Mouse (Mus musculus) kidney, adult 18-20 months (tissue): Measurements from ENCODE around the gene Apoa1.

Experiments used
- DNase-seq: peaks from one replicate; pipeline ENCODE4 v3.0.0; 2021

The Apoa1 gene

GRCm38 (mm10) chr9:46215338-46216322, 12.8 kb upstream of the Apoa1 start:
- DNase-seq = no peak

- no peak for DNase-seq
These were observed 11.5 kb upstream of the Apoa1 start for GRCm38 (mm10) chr9:46216744-46217470.

- no peak for DNase-seq
These were observed 10.2 kb upstream of the Apoa1 start for GRCm38 (mm10) chr9:46218176-46218575.

- no peak for DNase-seq
These were observed 5.3 kb upstream of the Apoa1 start for GRCm38 (mm10) chr9:46223090-46223489.

GRCm38 (mm10) chr9:46224101-46224500, 4.3 kb upstream of the Apoa1 start:
- DNase-seq = no peak

- peak; percentile 49 for DNase-seq
These were observed 3.3 kb upstream of the Apoa1 start for GRCm38 (mm10) chr9:46224945-46225660.

GRCm38 (mm10) chr9:46227064-46227614, 1.2 kb upstream of the Apoa1 start:
- DNase-seq = no peak

GRCm38 (mm10) chr9:46229573-46230449, 1.4 kb downstream of the Apoa1 start:
- DNase-seq = peak; percentile 89

GRCm38 (mm10) chr9:46230450-46230975, 2.1 kb downstream of the Apoa1 start:
- no peak for DNase-seq

GRCm38 (mm10) chr9:46235196-46235595, 6.8 kb downstream of the Apoa1 start:
- DNase-seq = peak; percentile 61

- DNase-seq = no peak
These were observed 7.0 kb downstream of the Apoa1 start, which contains the start of gene Apoc3 for GRCm38 (mm10) chr9:46235596-46235648. Gene Apoc3 (minus strand): TSS chr9:46235636.

DNA sequence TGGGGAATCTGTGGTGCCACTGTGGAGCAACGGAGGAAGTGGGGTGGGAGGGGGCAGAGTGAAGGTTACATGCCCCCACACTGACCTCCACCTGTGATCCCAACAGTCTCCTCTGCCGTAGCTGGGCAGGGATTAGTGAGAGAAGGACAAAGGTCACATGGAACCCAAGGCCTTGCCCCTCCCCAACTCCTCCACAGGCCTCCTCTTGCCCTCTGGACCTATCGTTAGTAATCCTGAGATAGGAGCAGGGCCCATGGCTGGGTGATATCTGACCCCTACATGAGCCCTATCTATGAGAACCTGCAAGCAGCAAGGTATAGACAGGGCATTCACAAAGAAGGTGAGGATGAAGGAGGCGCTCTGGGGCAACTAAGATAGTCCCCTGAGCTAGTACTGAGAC, 7.3 kb downstream of the Apoa1 start:
- DNase-seq = peak; percentile 45

DNA sequence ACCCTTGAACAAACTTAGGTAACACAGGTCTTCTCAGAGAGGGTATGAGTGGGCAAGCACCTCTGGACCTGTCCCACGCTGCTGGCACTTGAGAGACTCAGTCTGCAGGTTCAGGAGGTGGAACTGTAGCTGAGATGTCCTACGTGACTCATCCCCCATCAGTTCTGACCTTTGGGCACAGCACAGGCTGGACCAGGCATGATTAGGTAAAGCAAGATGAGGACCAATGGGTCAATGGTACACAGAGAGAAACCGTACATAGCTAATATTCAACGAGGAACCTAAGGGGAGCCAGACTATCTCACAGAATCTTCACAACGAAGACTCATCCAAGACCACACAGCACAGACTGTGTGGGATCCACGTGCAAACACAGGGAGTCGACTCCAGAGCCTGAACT, 10.5 kb downstream of the Apoa1 start:
- no peak for DNase-seq

DNA sequence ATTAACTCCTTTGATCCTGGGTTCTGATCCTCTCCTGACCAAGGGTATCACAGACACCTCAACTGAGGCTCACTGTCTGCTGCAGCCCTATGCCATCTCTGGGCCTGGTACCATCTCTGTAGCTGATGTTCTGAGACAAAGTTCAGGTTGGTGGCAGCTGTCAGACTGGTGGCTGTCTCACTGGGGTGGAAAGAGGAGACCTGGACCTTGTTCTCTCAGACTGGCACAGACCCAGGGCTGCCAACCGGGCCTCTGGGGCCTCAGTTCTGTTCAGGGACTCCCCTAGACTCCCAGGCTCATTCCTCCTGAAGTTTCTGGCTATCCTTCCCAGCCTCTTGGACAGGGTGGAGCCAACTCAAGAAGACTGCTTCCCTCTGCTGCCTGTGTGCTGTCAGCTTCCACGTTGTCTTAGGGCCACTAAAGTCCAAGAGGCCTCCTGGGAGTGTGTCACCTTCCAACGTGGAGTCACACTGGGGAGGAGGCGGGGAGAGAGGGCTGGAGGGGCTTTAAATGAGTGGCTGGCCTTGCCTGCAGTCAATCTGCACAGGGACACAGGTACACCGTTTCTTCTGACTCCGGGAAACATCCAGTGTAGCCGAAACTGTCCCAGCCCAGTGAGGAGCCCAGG, 12.3 kb downstream of the Apoa1 start, which contains the start of gene Apoa4:
Apoa4 (plus strand) TSS at position 171 of the 628 bp plus-strand sequence.
- DNase-seq = peak; percentile 46

DNA sequence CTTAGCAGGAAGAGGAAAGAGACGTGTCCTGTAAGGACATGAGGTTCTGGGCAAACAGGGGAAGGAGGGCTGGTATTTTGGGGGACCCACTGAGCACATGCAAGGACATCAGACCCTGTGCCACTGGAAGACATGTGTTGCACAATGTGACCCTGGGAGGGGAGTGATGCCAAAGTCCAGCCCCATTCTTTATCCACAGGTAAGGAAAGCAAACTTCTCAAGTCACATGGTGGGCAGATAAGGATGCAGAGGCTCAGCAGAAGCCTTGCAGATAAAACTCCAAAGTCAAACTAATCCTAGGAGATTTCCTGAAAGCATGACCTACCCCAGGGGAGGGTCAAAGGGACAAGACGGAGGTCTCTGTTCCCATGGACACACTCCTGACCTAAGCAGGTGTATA, 13.4 kb downstream of the Apoa1 start:
- no peak for DNase-seq

- no peak for DNase-seq
These were observed 14.7 kb downstream of the Apoa1 start for GRCm38 (mm10) chr9:46243122-46243521.

GRCm38 (mm10) chr9:46243584-46243983, 15.2 kb downstream of the Apoa1 start:
- DNase-seq = no peak

DNA sequence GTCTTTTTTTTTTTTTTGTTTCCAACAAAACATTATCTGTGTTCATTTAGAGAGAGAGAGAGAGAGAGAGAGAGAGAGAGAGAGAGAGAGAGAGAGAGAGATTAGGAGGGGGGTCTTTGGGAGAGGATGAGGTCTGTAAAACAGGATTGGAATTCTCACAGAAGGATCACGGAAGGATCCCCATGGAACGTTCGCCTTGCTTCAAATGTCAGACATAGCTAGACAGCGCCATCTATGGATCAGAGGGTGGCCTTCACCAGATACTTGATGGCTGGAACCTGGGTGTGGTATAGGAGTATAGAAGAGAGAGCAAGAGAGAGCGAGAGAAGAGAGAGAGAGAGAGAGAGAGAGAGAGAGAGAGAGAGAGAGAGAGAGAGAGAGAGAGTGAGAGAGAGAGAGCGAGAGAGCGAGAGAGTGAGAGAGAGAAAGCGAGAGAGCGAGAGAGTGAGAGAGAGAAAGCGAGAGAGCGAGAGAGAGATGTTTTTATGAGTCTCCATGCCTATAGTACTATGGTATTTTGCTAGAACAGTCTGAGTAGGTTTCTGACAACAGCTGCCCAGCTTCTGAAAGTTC, 18.5 kb downstream of the Apoa1 start:
- peak; percentile 66 for DNase-seq

DNA sequence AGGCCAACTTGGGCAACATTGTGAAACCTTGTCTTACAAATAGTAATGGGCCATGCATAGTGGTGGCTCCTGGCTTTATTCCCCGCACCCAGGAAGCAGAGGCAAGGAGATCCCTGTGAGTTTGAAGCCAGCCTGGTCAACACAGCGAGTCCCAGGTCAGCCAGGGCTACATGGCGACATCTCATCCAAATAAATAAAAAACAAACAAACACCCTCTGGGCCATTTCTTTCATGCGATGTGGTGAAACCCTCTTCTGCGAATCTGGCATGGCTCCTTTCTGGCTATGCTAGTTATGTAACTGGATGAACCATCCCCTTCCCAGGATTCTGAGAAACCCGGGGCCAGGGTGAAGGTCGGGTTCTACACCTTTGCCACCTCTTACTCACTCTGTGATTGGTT, 27.8 kb downstream of the Apoa1 start:
- no peak for DNase-seq

DNA sequence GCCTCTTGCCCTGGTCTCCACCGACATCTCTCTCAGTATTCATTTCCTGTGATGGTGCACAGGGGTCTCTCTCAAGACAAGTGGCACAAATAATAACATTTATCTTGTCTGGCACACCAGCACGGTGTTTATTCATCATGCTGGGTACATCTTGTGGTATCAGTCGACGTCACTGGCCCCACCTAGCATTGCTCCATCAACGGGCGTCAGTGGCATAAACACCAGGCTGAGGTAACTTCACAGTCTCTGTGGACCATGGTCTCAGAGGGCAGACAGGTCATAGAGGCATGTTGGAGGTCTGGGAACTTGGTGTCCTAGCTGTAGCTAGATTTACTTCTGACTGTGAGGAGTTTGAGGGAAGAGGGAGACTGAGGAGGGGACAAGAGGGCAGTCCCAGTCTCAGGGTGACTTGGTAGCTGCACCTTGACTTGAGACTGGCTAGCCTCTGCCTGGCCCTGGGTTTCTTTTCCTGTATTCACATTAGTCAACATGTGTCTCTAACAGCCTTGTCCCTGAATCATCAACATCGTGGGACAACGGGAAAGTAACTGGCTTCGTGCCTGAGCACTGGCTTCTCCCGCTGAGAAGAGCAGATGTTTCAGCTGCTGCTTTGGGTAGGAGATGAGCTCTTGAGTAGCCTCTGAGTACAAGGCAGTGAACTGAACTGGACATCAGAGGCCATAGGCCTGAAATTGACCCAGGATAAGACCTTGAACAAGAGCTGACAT, 28.4 kb downstream of the Apoa1 start:
- DNase-seq = no peak

DNA sequence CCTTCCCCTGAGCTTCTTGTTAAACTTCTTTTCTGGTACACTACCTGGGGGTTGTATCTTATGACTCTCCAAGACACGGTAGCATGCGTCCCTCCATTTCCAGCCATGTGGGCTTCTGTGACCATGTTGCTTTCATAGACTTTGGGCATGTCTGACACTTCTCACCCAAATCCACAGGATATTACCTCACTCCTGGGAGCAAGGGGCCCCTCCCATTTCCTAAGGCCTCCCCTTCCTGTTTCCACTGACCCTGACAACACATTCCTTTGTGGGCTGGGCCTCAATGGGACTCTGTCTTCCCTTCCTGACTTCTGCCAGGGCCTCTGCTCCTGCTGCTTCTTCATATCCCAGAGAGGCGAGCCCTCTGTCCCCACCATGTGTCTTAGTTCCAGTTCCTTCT, 29.2 kb downstream of the Apoa1 start:
- no peak for DNase-seq
